Mouse (Mus musculus) C2C12 (cell line): ENCODE results near the gene Serpinb9c. TPM values are rescaled to one million over a fixed set of nuclear protein-coding genes. Genes with fewer than 3 reads are reported as not detected.

Experiments used
- H3K27me3 ChIP-seq: one replicate; pipeline ENCODE4 v1.6.1; 2011; ENCODE audit not compliant: control insufficient read depth, insufficient read depth, insufficient read length
- H3K36me3 ChIP-seq: one replicate; pipeline ENCODE4 v1.6.1; 2011; ENCODE audit not compliant: control insufficient read depth, insufficient read depth
- H3K4me3 ChIP-seq: one replicate; pipeline ENCODE4 v1.5.1; 2011; ENCODE audit warnings: mild to moderate bottlenecking, control low read depth; ENCODE audit not compliant: poor library complexity, insufficient read depth, severe bottlenecking
- H3K79me2 ChIP-seq: one replicate; pipeline ENCODE4 v1.6.1; 2011; ENCODE audit not compliant: control insufficient read depth, insufficient read depth
- H3K79me3 ChIP-seq: one replicate; pipeline ENCODE4 v1.6.1; 2011; ENCODE audit warnings: low read depth, control low read depth
- H3ac ChIP-seq: one replicate; pipeline ENCODE3; 2011; ENCODE audit warnings: low read depth; ENCODE audit not compliant: control insufficient read depth, insufficient read length
- CEBPB ChIP-seq: IDR thresholded peaks from one replicate; pipeline ENCODE4 v1.6.1; 2011; ENCODE audit warnings: low read depth, mild to moderate bottlenecking, control low read depth, moderate library complexity
- CTCF ChIP-seq: IDR thresholded peaks from one replicate; pipeline ENCODE4 v1.5.1; 2011; ENCODE audit not compliant: control insufficient read depth, insufficient read depth, insufficient read length
- FOSL1 ChIP-seq: IDR thresholded peaks from one replicate; pipeline ENCODE4 v1.8.0; 2011; ENCODE audit warnings: mild to moderate bottlenecking, low read length; ENCODE audit not compliant: poor library complexity, insufficient read depth, severe bottlenecking
- MAX ChIP-seq: IDR thresholded peaks from one replicate; pipeline ENCODE4 v1.6.1; 2011; ENCODE audit warnings: mild to moderate bottlenecking, control low read depth
- MYOD1 ChIP-seq: IDR thresholded peaks from one replicate; pipeline ENCODE4 v1.6.1; 2011; ENCODE audit warnings: low read depth; ENCODE audit not compliant: control insufficient read depth, insufficient read length
- MYOG ChIP-seq: IDR thresholded peaks from one replicate; pipeline ENCODE4 v1.6.1; 2011; ENCODE audit not compliant: control insufficient read depth, insufficient read length; ENCODE audit errors: extremely low read depth
- USF1 ChIP-seq: IDR thresholded peaks from one replicate; pipeline ENCODE4 v1.6.1; 2011; ENCODE audit warnings: low read depth, mild to moderate bottlenecking, control low read depth, moderate library complexity
- polyA plus RNA-seq: library from polyadenylated mRNA; unstranded; fragments of >200 nt; fragmentation: generic; extraction: Trizol; gene quantifications from one replicate; pipeline ENCODE4 v1.2.1, GENCODE M21; 2012; ENCODE audit warnings: missing spikeins

The Serpinb9c gene
- polyA plus RNA-seq, 1 experiment = not detected

- TF ChIP-seq MYOG (no peak), CTCF (no peak), MAX (no peak), FOSL1 (no peak), MYOD1 (no peak)
- no peak overlapping the region for H3K4me3 ChIP-seq
- H3K36me3 ChIP-seq = no peaks in the 10 kb centered on the region
- no peaks in the 10 kb centered on the region for H3K79me3 ChIP-seq
- H3K79me2 ChIP-seq = no peaks in the 10 kb centered on the region
- no peak overlapping the region for H3ac ChIP-seq
- H3K27me3 ChIP-seq = no peaks in the 10 kb centered on the region
Measured at GRCm38 (mm10) chr13:33113054-33113453, 46.5 kb downstream of the Serpinb9c start.

DNA sequence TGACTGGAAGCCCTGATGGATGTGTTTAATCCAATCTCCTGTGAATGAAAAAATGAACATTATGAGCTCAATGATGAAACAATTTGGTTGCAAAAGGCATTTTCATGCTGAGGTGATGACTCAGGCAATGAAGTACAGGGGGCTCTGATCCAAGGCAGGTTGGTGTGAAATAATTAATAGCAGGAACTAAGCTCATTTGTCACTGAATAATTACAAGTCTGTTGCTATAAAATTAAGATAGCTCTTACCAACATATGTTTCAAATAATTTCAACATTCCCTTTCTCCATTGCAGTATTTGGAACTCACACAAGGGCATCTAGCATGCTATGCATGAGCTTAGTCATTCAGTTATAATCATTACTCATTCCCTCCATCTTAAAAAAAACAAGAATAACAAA, 53.9 kb downstream of the Serpinb9c start:
- H3ac ChIP-seq = no peak overlapping the region
- no peaks in the 10 kb centered on the region for H3K36me3 ChIP-seq
- no peak overlapping the region for H3K4me3 ChIP-seq
- H3K79me3 ChIP-seq = no peaks in the 10 kb centered on the region
- TF ChIP-seq MAX (no peak), MYOD1 (no peak), FOSL1 (no peak), CEBPB (peak; percentile 49), CTCF (no peak), MYOG (no peak), USF1 (no peak)
- no peaks in the 10 kb centered on the region for H3K27me3 ChIP-seq
- no peaks in the 10 kb centered on the region for H3K79me2 ChIP-seq

Other genes starting within 250 kb of the Serpinb9c start
- gene Serpinb6b, start 194.5 kb downstream of the Serpinb9c start, polyA plus RNA-seq = 1.0 TPM
- 4.0 TPM for gene Serpinb9, start 156.5 kb downstream of the Serpinb9c start, polyA plus RNA-seq
- 1.1 TPM for gene Serpinb9b, start 132.3 kb downstream of the Serpinb9c start, polyA plus RNA-seq
- gene Serpinb1b, start 81.2 kb downstream of the Serpinb9c start, polyA plus RNA-seq = 0.11 TPM
- gene Serpinb9d, start 33.2 kb upstream of the Serpinb9c start, polyA plus RNA-seq = 0.08 TPM
- 0.02 TPM for gene Serpinb9e, start 89.9 kb upstream of the Serpinb9c start, polyA plus RNA-seq
- 0.01 TPM for gene Serpinb9f, start 164.3 kb upstream of the Serpinb9c start, polyA plus RNA-seq
- gene Gm11397, start 236.0 kb upstream of the Serpinb9c start, polyA plus RNA-seq = not detected